Mouse (Mus musculus) liver, embryonic 13.5 days (tissue): ENCODE measurements around the gene Slc7a8. TPM values are rescaled to one million over a fixed set of nuclear protein-coding genes. Genes with fewer than 3 reads are reported as not detected.

Experiments
- ATAC-seq: fragments of 200-750 bp; cut with Nextera tagmentation; 2 replicates; pipeline ENCODE4 v1.8.0; 2017; ENCODE audit warnings: low read depth, mild to moderate bottlenecking, moderate number of reproducible peaks, moderate library complexity
- DNase-seq: peaks from one replicate; pipeline ENCODE4 v3.0.0; 2022
- H3K27ac ChIP-seq: fragments of 300-500 bp; sonication (generic); 2 replicates; pipeline ENCODE4 v1.5.1; 2015; ENCODE audit warnings: moderate library complexity, mild to moderate bottlenecking, inconsistent platforms
- H3K27me3 ChIP-seq: fragments of 300-500 bp; sonication (generic); 2 replicates; pipeline ENCODE4 v1.6.1; 2015; ENCODE audit warnings: mild to moderate bottlenecking, inconsistent platforms
- H3K36me3 ChIP-seq: fragments of 300-500 bp; sonication (generic); 2 replicates; pipeline ENCODE4 v1.6.1; 2015; ENCODE audit warnings: mild to moderate bottlenecking, inconsistent platforms
- H3K4me1 ChIP-seq: fragments of 300-500 bp; sonication (generic); replicated peaks from 2 replicates; pipeline ENCODE4 v1.6.1; 2015; ENCODE audit warnings: inconsistent platforms
- H3K4me2 ChIP-seq: fragments of 300-500 bp; sonication (generic); 2 replicates; pipeline ENCODE4 v1.6.1; 2015; ENCODE audit warnings: inconsistent platforms, mild to moderate bottlenecking, moderate library complexity
- H3K4me3 ChIP-seq: fragments of 300-500 bp; sonication (generic); replicated peaks from 2 replicates; pipeline ENCODE4 v1.5.1; 2015; ENCODE audit warnings: mild to moderate bottlenecking, inconsistent platforms
- H3K9ac ChIP-seq: fragments of 300-500 bp; sonication (generic); 2 replicates; pipeline ENCODE4 v1.6.1; 2015; ENCODE audit warnings: mild to moderate bottlenecking, inconsistent platforms
- H3K9me3 ChIP-seq: fragments of 300-500 bp; sonication (generic); replicated peaks from 2 replicates; pipeline ENCODE4 v1.6.1; 2016; ENCODE audit warnings: inconsistent platforms
- WGBS: fragments of 180-500 bp; shearing (Covaris S2); methylation state at CpG from one replicate; pipeline ENCODE4 v1.1.7; 2015; ENCODE audit not compliant: insufficient replicate concordance; 5-methylcytosine and 5-hydroxymethylcytosine counted together
- polyA plus RNA-seq: library from polyadenylated mRNA; unstranded; fragments of >200 nt; fragmentation: Nextera tagmentation; extraction: Ambion mirVana; gene quantifications from 2 replicates; pipeline ENCODE4 v1.2.1, GENCODE M21; 2015

Gene Slc7a8
- polyA plus RNA-seq, 1 experiment from 2014 or later, result 2.1 TPM

DNA sequence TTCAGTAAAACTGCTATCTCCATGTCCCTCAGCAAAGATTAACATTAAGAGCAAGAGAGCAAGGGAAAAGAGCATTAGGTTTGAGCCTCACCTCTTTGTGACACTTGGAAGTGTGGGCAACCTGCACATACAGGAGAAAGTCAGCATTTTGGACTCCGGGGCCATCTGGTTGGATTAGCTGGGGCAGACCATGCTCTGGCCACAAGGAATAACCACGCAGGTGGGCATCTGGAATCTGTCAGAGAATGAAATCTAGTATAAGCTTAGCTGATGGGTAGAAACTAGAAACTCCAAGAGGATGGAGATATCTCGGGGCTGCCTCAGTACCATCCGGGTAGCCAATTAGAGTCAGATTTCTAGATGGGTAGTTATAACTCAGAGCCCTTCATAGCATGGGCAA lies 85.0 kb downstream of the Slc7a8 start:
- Histone ChIP-seq H3K4me2 (no peak overlapping the region), H3K9ac (no peak overlapping the region), H3K36me3 (peaks cover 11% of the 10 kb centered on the region; the same call in 1 of the 2 replicates), H3K27me3 (peaks cover 8% of the 10 kb centered on the region; the same call in 1 of the 2 replicates), H3K4me1 (peaks cover 10% of the 10 kb centered on the region), H3K4me3 (no peak overlapping the region), H3K9me3 (no peaks in the 10 kb centered on the region), H3K27ac (no peak overlapping the region)
- DNase-seq (no peak), ATAC-seq (no peak)
- WGBS, result 75% methylated on average over 4 of the region's 4 CpGs

DNA sequence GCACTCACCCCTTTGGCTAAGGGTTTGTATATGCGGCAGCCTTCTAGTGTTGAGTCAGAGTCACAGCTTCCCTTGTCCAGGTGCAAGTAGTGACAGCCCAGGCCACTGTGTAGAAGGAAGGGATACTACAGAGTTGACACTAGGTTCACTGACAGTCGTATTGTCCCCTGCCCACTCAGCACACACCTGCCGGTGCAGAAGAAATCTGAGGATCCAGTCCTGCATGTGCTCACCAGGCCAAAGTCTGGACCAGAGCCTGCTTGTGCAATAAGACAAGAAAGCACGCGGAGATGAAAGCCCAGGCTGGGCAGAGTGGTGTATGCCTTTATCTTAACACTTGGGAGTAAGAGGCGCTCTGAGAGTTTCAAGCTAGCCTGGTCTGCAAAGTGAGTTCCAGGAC lies 86.7 kb downstream of the Slc7a8 start:
- no peak overlapping the region for H3K9ac ChIP-seq
- H3K9me3 ChIP-seq, result no peaks in the 10 kb centered on the region
- WGBS, result 61% methylated on average over 6 of the region's 6 CpGs
- peaks cover 5% of the 10 kb centered on the region; the same call in 1 of the 2 replicates for H3K27me3 ChIP-seq
- H3K4me1 ChIP-seq, result peaks cover 10% of the 10 kb centered on the region
- peaks cover 22% of the 10 kb centered on the region for H3K36me3 ChIP-seq
- H3K4me3 ChIP-seq, result no peak overlapping the region
- ATAC-seq (no peak), DNase-seq (no peak)
- H3K27ac ChIP-seq, result no peak overlapping the region
- H3K4me2 ChIP-seq, result no peak overlapping the region

DNA sequence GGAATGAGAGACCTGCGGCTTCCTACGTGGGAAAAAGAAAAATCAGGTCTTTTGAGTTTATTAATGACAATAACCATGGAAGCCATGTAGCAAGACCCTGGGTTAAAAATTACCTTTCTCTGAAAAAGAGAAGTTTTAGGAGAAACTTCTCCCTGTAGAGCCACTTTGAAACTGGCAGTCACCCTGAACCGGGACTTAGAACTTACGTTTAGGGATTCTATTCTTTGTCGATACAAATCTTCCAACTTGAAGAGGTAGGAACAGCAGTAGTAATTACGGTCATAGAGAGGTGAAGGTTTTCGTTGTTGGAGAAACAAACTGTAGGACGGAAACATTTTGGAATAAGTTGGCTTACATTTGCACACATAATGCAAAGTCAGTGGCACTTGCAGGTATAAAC lies 94.5 kb downstream of the Slc7a8 start:
- 2% methylated on average over 8 of the region's 8 CpGs for WGBS
- DNase-seq, result no peak

DNA sequence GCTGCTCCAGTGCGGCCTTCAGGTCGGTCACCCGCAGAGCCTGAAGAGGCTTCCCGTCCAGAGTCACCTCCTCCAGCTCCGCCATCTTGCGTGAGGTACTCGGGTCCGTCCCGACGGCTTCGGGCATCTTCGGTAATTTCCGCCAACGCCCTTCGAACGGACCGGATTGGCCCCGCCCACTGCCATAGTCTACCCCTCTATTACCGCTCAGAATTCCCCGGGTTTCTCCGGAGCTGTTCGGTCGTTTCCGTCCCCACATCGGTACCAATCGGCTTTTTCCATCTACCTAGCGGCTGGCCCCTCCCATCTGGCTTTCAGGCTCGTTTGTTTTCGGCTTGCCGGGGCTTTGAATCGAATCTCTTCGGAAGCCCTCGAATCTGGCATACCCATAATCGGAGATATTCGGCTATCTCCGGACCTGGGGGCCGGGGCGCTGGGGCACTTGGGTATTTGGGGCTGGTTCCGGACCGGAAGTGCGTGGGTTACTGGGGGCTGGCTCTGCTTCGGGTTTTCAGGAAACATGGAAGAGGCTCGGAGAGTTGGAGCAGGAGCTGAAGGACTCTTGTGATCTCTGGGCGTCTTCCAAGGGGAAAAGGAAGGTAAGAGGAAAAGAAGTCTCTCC lies 95.1 kb downstream of the Slc7a8 start, which contains the start of gene Acin1:
TSS of gene Acin1 (minus strand) at position 410 of the 622 bp plus-strand sequence.
- Histone ChIP-seq H3K27me3 (no peaks in the 10 kb centered on the region), H3K4me1 (peaks cover 55% of the 10 kb centered on the region), H3K36me3 (peaks cover 55% of the 10 kb centered on the region), H3K9me3 (no peaks in the 10 kb centered on the region), H3K27ac (peak within 1 kb of the TSS; percentile 99), H3K4me3 (peak within 1 kb of the TSS; percentile 78), H3K4me2 (peak within 1 kb of the TSS; percentile 71), H3K9ac (peak within 1 kb of the TSS; percentile 91)
- ATAC-seq (peak; percentile 89), DNase-seq (peak; percentile 99)
- under 1% methylated on average over 44 of the region's 44 CpGs for WGBS

More for the DNA sequence above, 94.5 kb downstream of the Slc7a8 start:
- Histone ChIP-seq H3K36me3 (peaks cover 49% of the 10 kb centered on the region), H3K27me3 (no peaks in the 10 kb centered on the region), H3K4me1 (peaks cover 49% of the 10 kb centered on the region), H3K27ac (peak overlapping the region; percentile 99), H3K9ac (peak overlapping the region; percentile 91), H3K4me3 (peak overlapping the region; percentile 78), H3K9me3 (no peaks in the 10 kb centered on the region), H3K4me2 (peak overlapping the region; percentile 71)
- ATAC-seq, result no peak

DNA sequence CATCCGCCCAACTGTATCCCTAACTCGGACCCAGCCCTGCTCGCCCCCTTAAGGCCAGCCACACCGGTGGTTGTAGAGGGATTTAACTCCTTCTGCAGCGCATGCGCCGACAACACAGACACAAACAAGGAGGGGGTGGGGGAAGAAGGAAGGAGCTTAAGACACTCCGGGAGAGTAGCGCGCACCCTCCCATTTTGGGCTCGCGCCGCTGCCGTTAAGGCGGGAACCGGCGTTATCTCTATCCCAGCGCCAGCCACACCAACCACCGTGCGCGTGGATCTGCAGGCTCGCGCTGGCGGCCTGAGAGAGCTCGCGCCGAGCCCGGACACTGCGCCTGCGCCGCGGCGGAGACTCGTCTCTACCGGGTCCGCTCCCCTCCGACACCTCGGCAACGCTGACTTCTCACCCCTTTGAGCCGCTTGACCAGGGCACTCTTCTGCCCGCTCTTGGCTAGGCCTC lies 95.7 kb downstream of the Slc7a8 start, which contains the start of gene 1700123O20Rik:
TSS of gene 1700123O20Rik (plus strand) at position 154 of the 459 bp plus-strand sequence.
- peaks cover 55% of the 10 kb centered on the region for H3K4me1 ChIP-seq
- peak; percentile 85 for ATAC-seq
- DNase-seq, result peak; percentile 89
- peaks cover 58% of the 10 kb centered on the region for H3K36me3 ChIP-seq
- H3K4me2 ChIP-seq, result peak within 1 kb of the TSS; percentile 71
- H3K4me3 ChIP-seq, result peak within 1 kb of the TSS; percentile 78
- peak within 1 kb of the TSS; percentile 99 for H3K27ac ChIP-seq
- WGBS, result 0% methylated on average over 41 of the region's 41 CpGs
- no peaks in the 10 kb centered on the region for H3K9me3 ChIP-seq
- peak within 1 kb of the TSS; percentile 91 for H3K9ac ChIP-seq
- H3K27me3 ChIP-seq, result no peaks in the 10 kb centered on the region

DNA sequence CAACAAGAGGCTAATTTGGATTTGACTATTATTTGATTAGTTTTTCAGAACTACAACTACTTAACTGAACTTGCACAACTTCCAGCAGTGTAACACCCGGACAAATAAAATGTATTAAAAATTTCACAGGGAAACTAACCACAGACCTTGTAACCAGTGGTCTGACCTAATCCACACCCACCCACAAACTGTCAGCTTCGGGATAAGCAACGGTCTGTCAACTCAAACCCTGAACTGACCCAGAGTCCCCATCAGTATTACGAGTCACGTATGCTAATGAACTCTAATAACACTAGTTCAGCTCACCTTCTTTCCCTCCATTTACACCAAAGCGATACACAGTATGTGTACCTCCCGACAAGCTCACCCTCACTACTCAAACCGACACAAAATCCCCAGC lies 96.3 kb downstream of the Slc7a8 start:
- ATAC-seq, result peak; percentile 6
- 4% methylated on average over 8 of the region's 8 CpGs for WGBS
- peak overlapping the region; percentile 71 for H3K4me2 ChIP-seq

DNA sequence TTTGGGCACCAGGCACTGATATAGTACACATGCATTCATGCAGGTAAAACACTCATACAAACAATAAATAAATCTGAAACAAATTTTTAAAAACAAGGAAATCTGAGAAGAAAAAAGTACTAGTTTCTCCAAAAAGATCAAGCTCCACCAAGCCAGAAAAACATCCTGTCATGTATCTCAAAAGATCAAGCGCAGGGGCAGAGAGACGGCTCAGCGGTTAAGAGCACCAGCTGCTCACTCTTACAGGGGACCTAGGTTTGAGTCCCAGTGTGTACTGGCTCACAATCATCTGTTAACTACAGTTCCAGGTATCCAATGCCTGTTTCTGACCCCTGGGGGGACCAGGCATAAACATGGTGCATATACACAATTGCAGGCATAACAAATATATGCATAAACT lies 99.3 kb downstream of the Slc7a8 start:
- WGBS, result 76% methylated on average over 3 of the region's 3 CpGs
- no peak overlapping the region for H3K9ac ChIP-seq
- ATAC-seq (no peak), DNase-seq (no peak)
- H3K27me3 ChIP-seq, result no peaks in the 10 kb centered on the region
- H3K4me1 ChIP-seq, result peaks cover 36% of the 10 kb centered on the region
- H3K27ac ChIP-seq, result no peak overlapping the region
- H3K9me3 ChIP-seq, result no peaks in the 10 kb centered on the region
- H3K36me3 ChIP-seq, result peaks cover 58% of the 10 kb centered on the region
- H3K4me3 ChIP-seq, result no peak overlapping the region
- H3K4me2 ChIP-seq, result no peak overlapping the region

More for the DNA sequence above, 96.3 kb downstream of the Slc7a8 start:
- peak overlapping the region; percentile 99 for H3K27ac ChIP-seq
- H3K9ac ChIP-seq, result peak overlapping the region; percentile 91
- peaks cover 55% of the 10 kb centered on the region for H3K4me1 ChIP-seq
- H3K9me3 ChIP-seq, result no peaks in the 10 kb centered on the region
- no peaks in the 10 kb centered on the region for H3K27me3 ChIP-seq
- H3K36me3 ChIP-seq, result peaks cover 56% of the 10 kb centered on the region
- no peak for DNase-seq
- peak overlapping the region; percentile 78 for H3K4me3 ChIP-seq

DNA sequence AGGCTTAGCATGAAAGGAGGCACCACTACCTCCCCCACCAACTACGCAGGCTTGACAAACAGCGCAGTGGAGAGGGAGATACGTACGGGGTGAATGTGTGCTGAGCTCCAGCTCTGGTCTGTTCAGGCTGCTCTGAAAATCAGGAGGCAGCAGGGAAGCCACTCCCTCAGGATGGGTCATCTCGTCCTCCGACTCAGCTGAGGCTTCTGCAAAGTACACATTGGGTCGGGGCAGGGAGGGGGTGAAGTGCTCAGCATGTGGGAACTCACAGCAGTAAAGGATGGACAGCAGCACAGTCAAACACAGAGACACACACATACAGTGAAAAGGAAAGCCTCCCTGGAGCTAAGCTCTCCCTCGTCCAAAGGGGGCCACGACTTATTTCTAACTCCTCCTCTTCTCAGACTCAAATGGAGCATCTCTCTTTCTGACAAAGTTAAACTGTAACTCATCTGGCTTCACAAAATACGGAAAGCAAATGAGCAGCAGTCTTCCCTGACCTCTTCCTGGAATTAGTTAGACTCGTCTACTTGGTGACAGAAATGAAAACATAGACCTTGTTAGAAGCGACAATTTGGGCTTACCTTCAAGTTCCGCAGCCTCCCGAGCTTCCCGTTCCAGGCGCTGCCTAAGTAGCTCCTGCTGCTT lies 103.0 kb downstream of the Slc7a8 start:
- DNase-seq, result no peak
- H3K27me3 ChIP-seq, result no peaks in the 10 kb centered on the region
- WGBS, result 82% methylated on average over 16 of the region's 16 CpGs
- peak; percentile 64 for ATAC-seq
- peaks cover 21% of the 10 kb centered on the region for H3K4me1 ChIP-seq
- peaks cover 80% of the 10 kb centered on the region for H3K36me3 ChIP-seq
- no peak overlapping the region for H3K27ac ChIP-seq
- H3K4me2 ChIP-seq, result no peak overlapping the region
- no peak overlapping the region for H3K4me3 ChIP-seq
- no peak overlapping the region for H3K9ac ChIP-seq
- H3K9me3 ChIP-seq, result no peaks in the 10 kb centered on the region

DNA sequence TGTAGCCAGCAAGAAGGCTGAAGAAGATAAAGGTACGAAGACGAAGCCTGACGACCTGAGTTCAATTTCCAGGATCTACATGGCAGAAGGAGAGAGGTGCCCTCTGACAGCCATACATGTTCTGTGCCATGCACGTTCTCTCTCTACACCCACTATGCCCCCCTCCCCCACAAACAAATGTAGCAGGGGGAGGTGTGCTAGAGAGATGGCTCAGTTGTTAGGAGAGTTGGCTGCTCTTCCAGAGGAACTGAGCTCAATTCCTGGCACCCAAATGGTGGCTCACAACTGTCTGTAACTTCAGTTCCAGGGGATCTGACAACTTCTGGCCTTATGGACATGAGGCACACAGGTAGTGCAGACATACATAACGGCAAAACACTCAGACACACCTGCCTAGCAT lies 105.5 kb downstream of the Slc7a8 start:
- 77% methylated on average over 5 of the region's 5 CpGs for WGBS
- Histone ChIP-seq H3K9ac (no peak overlapping the region), H3K4me1 (no peaks in the 10 kb centered on the region), H3K36me3 (peaks cover 78% of the 10 kb centered on the region), H3K4me2 (no peak overlapping the region), H3K4me3 (no peak overlapping the region), H3K27me3 (no peaks in the 10 kb centered on the region), H3K9me3 (no peaks in the 10 kb centered on the region), H3K27ac (no peak overlapping the region)
- ATAC-seq (no peak), DNase-seq (no peak)

DNA sequence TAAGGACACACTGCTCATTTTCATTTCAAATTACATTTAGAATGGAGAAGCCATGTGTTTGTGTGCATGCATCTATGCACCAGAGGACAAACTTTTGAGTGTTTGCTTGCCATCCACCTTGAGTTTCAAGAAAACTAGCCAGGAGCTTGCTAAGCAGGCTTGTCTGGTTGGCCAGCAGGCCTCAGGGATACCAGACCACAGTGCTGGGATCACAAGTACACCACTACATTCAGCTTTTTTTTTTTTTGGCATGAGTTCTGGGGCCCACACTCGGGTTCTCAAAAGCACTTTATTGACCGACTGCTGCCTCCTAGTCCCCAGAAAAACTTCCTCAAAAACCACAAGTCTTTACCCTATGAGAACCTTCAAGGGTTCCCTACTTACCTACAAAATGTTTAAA lies 107.4 kb downstream of the Slc7a8 start:
- WGBS, result 39% methylated on average over 2 of the region's 2 CpGs
- Histone ChIP-seq H3K4me3 (no peak overlapping the region), H3K4me1 (no peaks in the 10 kb centered on the region), H3K9ac (no peak overlapping the region), H3K9me3 (no peaks in the 10 kb centered on the region), H3K4me2 (no peak overlapping the region), H3K27ac (no peak overlapping the region), H3K27me3 (no peaks in the 10 kb centered on the region), H3K36me3 (peaks cover 72% of the 10 kb centered on the region)
- ATAC-seq (no peak), DNase-seq (no peak)
